Mouse (Mus musculus) cerebellum, adult 2 months (tissue): ENCODE results near the gene Palm2. TPM values are rescaled to one million over a fixed set of nuclear protein-coding genes. Genes with fewer than 3 reads are reported as not detected.

Experiments used
- DNase-seq, 2 experiments: peaks; one replicate each; pipeline ENCODE4 v3.0.0; 2021
- H3K27ac ChIP-seq: fragments of 200-500 bp; 2 replicates; pipeline ENCODE4 v1.5.1; 2012; ENCODE audit warnings: low read length, control low read depth, inconsistent platforms; ENCODE audit not compliant: insufficient read depth
- H3K27me3 ChIP-seq: fragments of 200-500 bp; 2 replicates; pipeline ENCODE4 v1.6.1; 2012; ENCODE audit warnings: inconsistent platforms, mild to moderate bottlenecking, low read length, moderate library complexity; ENCODE audit not compliant: control insufficient read depth, insufficient read depth
- H3K4me1 ChIP-seq: fragments of 200-500 bp; 2 replicates; pipeline ENCODE4 v1.6.1; 2011; ENCODE audit warnings: low read length; ENCODE audit not compliant: control insufficient read depth, insufficient read depth
- H3K4me3 ChIP-seq: fragments of 200-500 bp; replicated peaks from 2 replicates; pipeline ENCODE3; 2011; ENCODE audit warnings: mild to moderate bottlenecking, low read depth, low read length, control low read depth; ENCODE audit not compliant: insufficient read depth
- CTCF ChIP-seq: fragments of 200-500 bp; IDR thresholded peaks from 2 replicates; pipeline ENCODE4 v1.5.1; 2011; ENCODE audit warnings: low read depth, mild to moderate bottlenecking, control low read depth, low read length, moderate library complexity, borderline replicate concordance; ENCODE audit not compliant: insufficient read depth
- POLR2A ChIP-seq: fragments of 200-500 bp; IDR thresholded peaks from 2 replicates; pipeline ENCODE4 v1.6.1; 2011; ENCODE audit warnings: low read length, control low read depth, borderline replicate concordance; ENCODE audit not compliant: insufficient read depth
- WGBS: fragments of 180-500 bp; shearing (Covaris S2); methylation state at CpG from one replicate; pipeline ENCODE4 v1.1.7; 2018; 5-methylcytosine and 5-hydroxymethylcytosine counted together
- polyA plus RNA-seq: library from polyadenylated mRNA; depleted of rRNA; stranded (reverse); fragments of >200 nt; gene quantifications from 2 replicates; pipeline ENCODE4 v1.2.3, GENCODE M21; 2012

Palm2 gene
- polyA plus RNA-seq, 1 experiment: 3.1 TPM

- no peak for DNase-seq
- no peak overlapping the region for H3K27ac ChIP-seq
- TF ChIP-seq POLR2A (no peak), CTCF (no peak)
- no peaks in the 10 kb centered on the region for H3K4me1 ChIP-seq
- WGBS: 83% methylated on average over 2 of the region's 2 CpGs
- no peak overlapping the region for H3K4me3 ChIP-seq
- H3K27me3 ChIP-seq: no peaks in the 10 kb centered on the region
These were observed 81.3 kb downstream of the Palm2 start for GRCm38 (mm10) chr4:57515356-57515755.

DNA sequence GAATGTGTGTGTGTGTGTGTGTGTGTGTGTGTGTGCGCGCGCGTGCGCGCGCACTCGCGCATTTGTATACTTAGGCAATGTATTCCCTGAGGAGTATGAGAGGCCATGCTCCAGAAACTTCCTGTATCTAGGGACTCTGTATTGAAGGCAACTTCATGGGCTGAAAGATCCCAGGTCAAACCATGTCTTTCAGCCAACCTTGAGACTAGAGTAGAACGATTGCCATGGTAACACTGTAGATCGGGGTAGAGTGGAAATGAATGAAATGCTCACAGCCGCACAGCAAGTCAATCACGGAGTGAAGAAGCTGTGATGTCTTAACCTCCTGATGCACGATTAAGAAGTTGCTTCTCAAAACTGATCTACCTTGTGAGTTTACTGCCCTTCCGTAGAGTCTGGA, 89.4 kb downstream of the Palm2 start:
- TF ChIP-seq CTCF: no peak
- TF ChIP-seq POLR2A: no peak
- no peak for DNase-seq
- Histone ChIP-seq H3K4me1 (no peaks in the 10 kb centered on the region; the same call in 1 of the 2 replicates), H3K27ac (no peak overlapping the region), H3K4me3 (no peak overlapping the region), H3K27me3 (no peaks in the 10 kb centered on the region)
- WGBS: 95% methylated on average over 15 of the region's 15 CpGs

GRCm38 (mm10) chr4:57524461-57524860, 90.4 kb downstream of the Palm2 start:
- H3K4me1 ChIP-seq: no peaks in the 10 kb centered on the region; the same call in 1 of the 2 replicates
- no peak overlapping the region for H3K27ac ChIP-seq
- H3K27me3 ChIP-seq: no peaks in the 10 kb centered on the region
- 7% methylated on average over 3 of the region's 3 CpGs for WGBS
- H3K4me3 ChIP-seq: no peak overlapping the region
- DNase-seq: peak in 1 of 2 experiments; percentile 28
- TF ChIP-seq CTCF: no peak
- no peak for TF ChIP-seq POLR2A

GRCm38 (mm10) chr4:57525221-57526011, 91.4 kb downstream of the Palm2 start:
- TF ChIP-seq CTCF: no peak
- TF ChIP-seq POLR2A: no peak
- DNase-seq: no peak
- 69% methylated on average over 9 of the region's 9 CpGs for WGBS
- no peaks in the 10 kb centered on the region for H3K27me3 ChIP-seq
- no peak overlapping the region for H3K27ac ChIP-seq
- H3K4me1 ChIP-seq: no peaks in the 10 kb centered on the region; the same call in 1 of the 2 replicates
- H3K4me3 ChIP-seq: no peak overlapping the region

DNA sequence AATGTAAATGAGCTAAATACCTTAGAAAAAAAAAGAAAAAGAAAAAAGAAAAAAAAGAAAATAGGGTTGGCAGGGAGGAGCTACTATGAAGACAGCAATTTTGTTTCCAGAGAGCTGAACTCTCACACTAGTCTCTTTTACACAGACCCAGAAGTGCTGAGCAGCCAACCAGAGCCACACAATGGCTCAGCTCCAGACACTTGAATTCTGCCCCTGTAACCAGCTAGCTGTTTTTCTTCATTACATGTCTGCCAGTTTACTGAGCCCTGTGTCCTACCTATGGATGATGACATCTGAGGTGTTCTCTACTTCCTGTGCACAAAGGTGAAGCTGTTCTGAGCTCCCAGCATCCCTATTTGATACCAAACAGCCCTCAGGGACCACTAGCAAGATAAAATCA, 94.2 kb downstream of the Palm2 start:
- H3K27ac ChIP-seq: no peak overlapping the region
- no peak for DNase-seq
- H3K4me1 ChIP-seq: no peaks in the 10 kb centered on the region; the same call in 1 of the 2 replicates
- TF ChIP-seq CTCF: no peak
- TF ChIP-seq POLR2A: no peak
- H3K4me3 ChIP-seq: no peak overlapping the region
- H3K27me3 ChIP-seq: no peaks in the 10 kb centered on the region

- H3K27me3 ChIP-seq: no peaks in the 10 kb centered on the region
- no peak for TF ChIP-seq POLR2A
- no peak for TF ChIP-seq CTCF
- no peak overlapping the region for H3K4me3 ChIP-seq
- no peaks in the 10 kb centered on the region for H3K4me1 ChIP-seq
- H3K27ac ChIP-seq: no peak overlapping the region
- WGBS: 75% methylated on average over 6 of the region's 6 CpGs
- no peak for DNase-seq
These were observed 99.6 kb downstream of the Palm2 start for GRCm38 (mm10) chr4:57533686-57534085.

GRCm38 (mm10) chr4:57534232-57534631, 100.2 kb downstream of the Palm2 start:
- Histone ChIP-seq H3K27me3 (no peaks in the 10 kb centered on the region), H3K4me1 (no peaks in the 10 kb centered on the region), H3K4me3 (no peak overlapping the region), H3K27ac (no peak overlapping the region)
- no peak for TF ChIP-seq CTCF
- no peak for TF ChIP-seq POLR2A
- DNase-seq: no peak
- WGBS: 26% methylated on average over 6 of the region's 6 CpGs

- DNase-seq: no peak
These were observed 101.0 kb downstream of the Palm2 start for GRCm38 (mm10) chr4:57535087-57535486.

DNA sequence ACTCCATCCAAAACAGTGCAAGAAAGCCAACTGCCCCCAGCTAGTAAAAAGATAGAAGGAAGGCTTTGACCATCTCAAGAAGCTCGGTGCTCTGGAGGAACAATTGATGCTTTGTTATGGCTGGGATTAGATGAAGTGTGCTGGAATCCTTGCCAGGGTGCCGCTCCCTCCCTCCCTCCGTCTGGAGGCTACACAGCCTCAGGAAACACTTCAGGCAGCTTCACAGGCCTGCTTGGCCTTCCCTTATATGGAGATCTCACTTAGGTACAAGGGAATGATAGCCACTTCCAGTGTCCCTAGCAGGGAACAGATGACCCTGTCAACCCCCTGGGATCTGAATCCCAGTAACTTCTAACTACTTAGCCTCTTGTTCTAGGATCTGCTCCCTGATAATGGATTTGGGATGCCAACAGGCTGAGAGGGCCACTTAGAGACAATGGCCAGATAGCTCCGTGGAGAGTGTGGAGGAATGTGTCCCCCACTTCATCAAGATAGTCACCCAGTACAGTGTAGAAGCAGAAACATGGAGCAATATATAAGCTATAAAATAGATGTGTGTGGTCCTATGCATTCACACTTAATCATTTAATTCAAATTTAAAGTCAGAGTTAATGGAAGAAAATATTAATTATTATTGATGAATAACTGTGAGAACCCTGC, 104.1 kb downstream of the Palm2 start:
- Histone ChIP-seq H3K4me3 (no peak overlapping the region), H3K4me1 (no peaks in the 10 kb centered on the region), H3K27me3 (no peaks in the 10 kb centered on the region), H3K27ac (no peak overlapping the region)
- 44% methylated on average over 4 of the region's 4 CpGs for WGBS
- TF ChIP-seq POLR2A: no peak
- TF ChIP-seq CTCF: no peak
- no peak for DNase-seq

More at GRCm38 (mm10) chr4:57535087-57535486, 101.0 kb downstream of the Palm2 start:
- Histone ChIP-seq H3K4me3 (no peak overlapping the region), H3K27me3 (no peaks in the 10 kb centered on the region), H3K4me1 (no peaks in the 10 kb centered on the region), H3K27ac (no peak overlapping the region)
- 93% methylated on average over 4 of the region's 4 CpGs for WGBS
- no peak for TF ChIP-seq POLR2A
- no peak for TF ChIP-seq CTCF
